Mouse (Mus musculus) embryonic facial prominence, embryonic 13.5 days (tissue): ENCODE measurements around the gene Borcs6. TPM values are rescaled to one million over a fixed set of nuclear protein-coding genes. Genes with fewer than 3 reads are reported as not detected.

Source experiments
- ATAC-seq: fragments of 200-750 bp; cut with Nextera tagmentation; 2 replicates; pipeline ENCODE4 v1.8.0; 2017; ENCODE audit warnings: low read depth; ENCODE audit not compliant: insufficient number of reproducible peaks, insufficient read depth, low FRiP score, low TSS enrichment
- H3K27ac ChIP-seq: fragments of 300-500 bp; sonication (generic); 2 replicates; pipeline ENCODE4 v1.5.1; 2015; ENCODE audit warnings: moderate library complexity, mild to moderate bottlenecking, inconsistent platforms
- H3K27me3 ChIP-seq: fragments of 300-500 bp; sonication (generic); 2 replicates; pipeline ENCODE4 v1.6.1; 2015; ENCODE audit warnings: mild to moderate bottlenecking, inconsistent platforms
- H3K36me3 ChIP-seq: fragments of 300-500 bp; sonication (generic); 2 replicates; pipeline ENCODE4 v1.6.1; 2015; ENCODE audit warnings: mild to moderate bottlenecking, inconsistent platforms
- H3K4me1 ChIP-seq: fragments of 300-500 bp; sonication (generic); 2 replicates; pipeline ENCODE4 v1.6.1; 2015; ENCODE audit warnings: inconsistent platforms
- H3K4me2 ChIP-seq: fragments of 300-500 bp; sonication (generic); 2 replicates; pipeline ENCODE4 v1.6.1; 2015; ENCODE audit warnings: moderate library complexity, mild to moderate bottlenecking, inconsistent platforms
- H3K4me3 ChIP-seq: fragments of 300-500 bp; sonication (generic); 2 replicates; pipeline ENCODE4 v1.5.1; 2015; ENCODE audit warnings: mild to moderate bottlenecking, inconsistent platforms
- H3K9ac ChIP-seq: fragments of 300-500 bp; sonication (generic); 2 replicates; pipeline ENCODE4 v1.6.1; 2015; ENCODE audit warnings: mild to moderate bottlenecking, inconsistent platforms
- H3K9me3 ChIP-seq: fragments of 300-500 bp; sonication (generic); 2 replicates; pipeline ENCODE4 v1.6.1; 2016; ENCODE audit warnings: inconsistent platforms
- WGBS: fragments of 180-500 bp; shearing (Covaris S2); methylation state at CpG from one replicate; pipeline ENCODE4 v1.1.7; 2015; ENCODE audit warnings: mixed read lengths; 5-methylcytosine and 5-hydroxymethylcytosine counted together
- polyA plus RNA-seq: library from polyadenylated mRNA; unstranded; fragments of >200 nt; fragmentation: Nextera tagmentation; extraction: Ambion mirVana; gene quantifications from 2 replicates; pipeline ENCODE4 v1.2.1, GENCODE M21; 2015

Borcs6 gene
- polyA plus RNA-seq, 1 experiment from 2014 or later: 10.3 TPM

- H3K9ac ChIP-seq: peak overlapping the region; percentile 78
- H3K4me2 ChIP-seq: peak overlapping the region; percentile 98
- no peaks in the 10 kb centered on the region for H3K9me3 ChIP-seq
- H3K27me3 ChIP-seq: no peaks in the 10 kb centered on the region
- no peak for ATAC-seq
- peak overlapping the region; percentile 58 for H3K4me3 ChIP-seq
- peaks cover 45% of the 10 kb centered on the region for H3K36me3 ChIP-seq
- H3K4me1 ChIP-seq: peaks cover 47% of the 10 kb centered on the region
- H3K27ac ChIP-seq: peak overlapping the region; percentile 94
- WGBS: under 1% methylated on average over 23 of the region's 23 CpGs
Measured at GRCm38 (mm10) chr11:69099915-69100345, 40.4 kb downstream of the Borcs6 start.

- Histone ChIP-seq H3K27me3 (no peaks in the 10 kb centered on the region), H3K4me3 (peak overlapping the region; percentile 58), H3K27ac (peak overlapping the region; percentile 94; the same call in 1 of the 2 replicates), H3K36me3 (peaks cover 54% of the 10 kb centered on the region), H3K4me2 (peak overlapping the region; percentile 98), H3K4me1 (peaks cover 45% of the 10 kb centered on the region), H3K9me3 (no peaks in the 10 kb centered on the region), H3K9ac (peak overlapping the region; percentile 78)
- WGBS: 93% methylated on average over 20 of the region's 20 CpGs
- ATAC-seq: no peak
Measured at GRCm38 (mm10) chr11:69100639-69101360, 41.3 kb downstream of the Borcs6 start.

- Histone ChIP-seq H3K36me3 (peaks cover 64% of the 10 kb centered on the region), H3K9ac (no peak overlapping the region), H3K4me3 (no peak overlapping the region), H3K4me1 (peaks cover 37% of the 10 kb centered on the region), H3K4me2 (no peak overlapping the region), H3K9me3 (no peaks in the 10 kb centered on the region), H3K27ac (no peak overlapping the region), H3K27me3 (no peaks in the 10 kb centered on the region)
- 89% methylated on average over 21 of the region's 21 CpGs for WGBS
- no peak for ATAC-seq
Measured at GRCm38 (mm10) chr11:69101604-69102402, 42.3 kb downstream of the Borcs6 start.

- H3K9me3 ChIP-seq: no peaks in the 10 kb centered on the region
- H3K4me1 ChIP-seq: peaks cover 32% of the 10 kb centered on the region
- 95% methylated on average over 7 of the region's 7 CpGs for WGBS
- no peak overlapping the region for H3K4me2 ChIP-seq
- H3K27me3 ChIP-seq: no peaks in the 10 kb centered on the region
- no peak overlapping the region for H3K27ac ChIP-seq
- H3K4me3 ChIP-seq: no peak overlapping the region
- peaks cover 70% of the 10 kb centered on the region for H3K36me3 ChIP-seq
- H3K9ac ChIP-seq: no peak overlapping the region
- ATAC-seq: no peak
Measured at GRCm38 (mm10) chr11:69102403-69102725, 42.8 kb downstream of the Borcs6 start.

GRCm38 (mm10) chr11:69103121-69103520, 43.6 kb downstream of the Borcs6 start:
- Histone ChIP-seq H3K27ac (no peak overlapping the region), H3K9ac (no peak overlapping the region), H3K9me3 (no peaks in the 10 kb centered on the region), H3K4me3 (no peak overlapping the region), H3K4me2 (no peak overlapping the region), H3K27me3 (no peaks in the 10 kb centered on the region), H3K36me3 (peaks cover 77% of the 10 kb centered on the region), H3K4me1 (peaks cover 24% of the 10 kb centered on the region)
- WGBS: 93% methylated on average over 14 of the region's 14 CpGs
- ATAC-seq: no peak

- Histone ChIP-seq H3K9me3 (no peaks in the 10 kb centered on the region), H3K36me3 (peaks cover 84% of the 10 kb centered on the region), H3K9ac (no peak overlapping the region), H3K27me3 (no peaks in the 10 kb centered on the region), H3K4me3 (no peak overlapping the region), H3K4me2 (no peak overlapping the region), H3K4me1 (peaks cover 18% of the 10 kb centered on the region), H3K27ac (no peak overlapping the region)
- no peak for ATAC-seq
- WGBS: 90% methylated on average over 15 of the region's 15 CpGs
Measured at GRCm38 (mm10) chr11:69103531-69104435, 44.3 kb downstream of the Borcs6 start.

GRCm38 (mm10) chr11:69104487-69104886, 45.0 kb downstream of the Borcs6 start:
- Histone ChIP-seq H3K9me3 (no peaks in the 10 kb centered on the region), H3K4me2 (no peak overlapping the region), H3K27me3 (no peaks in the 10 kb centered on the region), H3K36me3 (peaks cover 91% of the 10 kb centered on the region), H3K4me3 (no peak overlapping the region), H3K27ac (no peak overlapping the region), H3K4me1 (peaks cover 16% of the 10 kb centered on the region), H3K9ac (no peak overlapping the region)
- no peak for ATAC-seq
- WGBS: 89% methylated on average over 14 of the region's 14 CpGs

GRCm38 (mm10) chr11:69105227-69105626, 45.7 kb downstream of the Borcs6 start:
- ATAC-seq: no peak
- H3K27me3 ChIP-seq: no peaks in the 10 kb centered on the region
- H3K27ac ChIP-seq: no peak overlapping the region
- 96% methylated on average over 6 of the region's 6 CpGs for WGBS
- H3K9me3 ChIP-seq: no peaks in the 10 kb centered on the region
- H3K36me3 ChIP-seq: peaks cover 93% of the 10 kb centered on the region
- H3K4me2 ChIP-seq: no peak overlapping the region
- H3K4me3 ChIP-seq: no peak overlapping the region
- H3K4me1 ChIP-seq: peaks cover 14% of the 10 kb centered on the region
- no peak overlapping the region for H3K9ac ChIP-seq

GRCm38 (mm10) chr11:69105796-69106195, 46.3 kb downstream of the Borcs6 start:
- 76% methylated on average over 2 of the region's 2 CpGs for WGBS
- ATAC-seq: no peak
- Histone ChIP-seq H3K27ac (no peak overlapping the region), H3K4me3 (no peak overlapping the region), H3K9ac (no peak overlapping the region), H3K4me1 (peaks cover 8% of the 10 kb centered on the region), H3K9me3 (no peaks in the 10 kb centered on the region), H3K27me3 (no peaks in the 10 kb centered on the region), H3K4me2 (no peak overlapping the region), H3K36me3 (peaks cover 89% of the 10 kb centered on the region)

- no peak overlapping the region for H3K4me3 ChIP-seq
- H3K27me3 ChIP-seq: no peaks in the 10 kb centered on the region
- no peak for ATAC-seq
- peaks cover 84% of the 10 kb centered on the region for H3K36me3 ChIP-seq
- H3K9ac ChIP-seq: no peak overlapping the region
- peaks cover 8% of the 10 kb centered on the region for H3K4me1 ChIP-seq
- WGBS: 87% methylated on average over 11 of the region's 11 CpGs
- no peak overlapping the region for H3K4me2 ChIP-seq
- H3K9me3 ChIP-seq: no peaks in the 10 kb centered on the region
- no peak overlapping the region for H3K27ac ChIP-seq
Measured at GRCm38 (mm10) chr11:69106299-69106698, 46.8 kb downstream of the Borcs6 start.

- ATAC-seq: no peak
- WGBS: 86% methylated on average over 11 of the region's 11 CpGs
- H3K9me3 ChIP-seq: no peaks in the 10 kb centered on the region
- H3K27me3 ChIP-seq: no peaks in the 10 kb centered on the region
- no peak overlapping the region for H3K27ac ChIP-seq
- peaks cover 79% of the 10 kb centered on the region for H3K36me3 ChIP-seq
- H3K9ac ChIP-seq: no peak overlapping the region
- H3K4me3 ChIP-seq: no peak overlapping the region
- no peak overlapping the region for H3K4me2 ChIP-seq
- peaks cover 8% of the 10 kb centered on the region for H3K4me1 ChIP-seq
Measured at GRCm38 (mm10) chr11:69106842-69107241, 47.3 kb downstream of the Borcs6 start.
